Mouse (Mus musculus) lung, embryonic 15.5 days (tissue): ENCODE data around the gene Nxnl1. TPM values are rescaled to one million over a fixed set of nuclear protein-coding genes. Genes with fewer than 3 reads are reported as not detected.
A peak's percentile ranks its signal among the peaks of the same experiment; 100 is the strongest.

Experiments
- ATAC-seq: fragments of 200-750 bp; cut with Nextera tagmentation; 2 replicates; pipeline ENCODE4 v1.8.0; 2017; ENCODE audit warnings: moderate number of reproducible peaks, borderline replicate concordance; ENCODE audit not compliant: low FRiP score, low TSS enrichment; ENCODE audit errors: extremely low read depth
- H3K27ac ChIP-seq: fragments of 300-500 bp; sonication (generic); 2 replicates; pipeline ENCODE4 v1.5.1; 2015; ENCODE audit warnings: moderate library complexity, mild to moderate bottlenecking, inconsistent platforms
- H3K27me3 ChIP-seq: fragments of 300-500 bp; sonication (generic); 2 replicates; pipeline ENCODE4 v1.6.1; 2015; ENCODE audit warnings: inconsistent platforms
- H3K36me3 ChIP-seq: fragments of 300-500 bp; sonication (generic); 2 replicates; pipeline ENCODE4 v1.6.1; 2015; ENCODE audit warnings: inconsistent platforms
- H3K4me1 ChIP-seq: fragments of 300-500 bp; sonication (generic); 2 replicates; pipeline ENCODE4 v1.6.1; 2015; ENCODE audit warnings: inconsistent platforms
- H3K4me2 ChIP-seq: fragments of 300-500 bp; sonication (generic); 2 replicates; pipeline ENCODE4 v1.6.1; 2015; ENCODE audit warnings: inconsistent platforms, mild to moderate bottlenecking, moderate library complexity
- H3K4me3 ChIP-seq: fragments of 300-500 bp; sonication (generic); 2 replicates; pipeline ENCODE4 v1.5.1; 2015; ENCODE audit warnings: mild to moderate bottlenecking, inconsistent platforms
- H3K9ac ChIP-seq: fragments of 300-500 bp; sonication (generic); 2 replicates; pipeline ENCODE4 v1.6.1; 2015; ENCODE audit warnings: inconsistent platforms
- H3K9me3 ChIP-seq: fragments of 300-500 bp; sonication (generic); 2 replicates; pipeline ENCODE4 v1.6.1; 2016; ENCODE audit warnings: inconsistent platforms
- WGBS: fragments of 180-500 bp; shearing (Covaris S2); methylation state at CpG from one replicate; pipeline ENCODE4 v1.1.7; 2015; 5-methylcytosine and 5-hydroxymethylcytosine counted together
- polyA plus RNA-seq: library from polyadenylated mRNA; unstranded; fragments of >200 nt; fragmentation: Nextera tagmentation; extraction: Ambion mirVana; gene quantifications from 2 replicates; pipeline ENCODE4 v1.2.1, GENCODE M21; 2015

The Nxnl1 gene
- polyA plus RNA-seq, 1 experiment from 2014 or later: not detected

- Histone ChIP-seq H3K4me2 (no peak overlapping the region), H3K36me3 (no peaks in the 10 kb centered on the region; the same call in 1 of the 2 replicates), H3K4me1 (no peaks in the 10 kb centered on the region), H3K9ac (no peak overlapping the region), H3K27ac (no peak overlapping the region), H3K4me3 (no peak overlapping the region), H3K9me3 (no peaks in the 10 kb centered on the region), H3K27me3 (no peaks in the 10 kb centered on the region)
- WGBS: 67% methylated on average over 1 of the region's 1 CpGs
- ATAC-seq: no peak
Measured at GRCm38 (mm10) chr8:71579009-71579408, 12.6 kb upstream of the Nxnl1 start.

DNA sequence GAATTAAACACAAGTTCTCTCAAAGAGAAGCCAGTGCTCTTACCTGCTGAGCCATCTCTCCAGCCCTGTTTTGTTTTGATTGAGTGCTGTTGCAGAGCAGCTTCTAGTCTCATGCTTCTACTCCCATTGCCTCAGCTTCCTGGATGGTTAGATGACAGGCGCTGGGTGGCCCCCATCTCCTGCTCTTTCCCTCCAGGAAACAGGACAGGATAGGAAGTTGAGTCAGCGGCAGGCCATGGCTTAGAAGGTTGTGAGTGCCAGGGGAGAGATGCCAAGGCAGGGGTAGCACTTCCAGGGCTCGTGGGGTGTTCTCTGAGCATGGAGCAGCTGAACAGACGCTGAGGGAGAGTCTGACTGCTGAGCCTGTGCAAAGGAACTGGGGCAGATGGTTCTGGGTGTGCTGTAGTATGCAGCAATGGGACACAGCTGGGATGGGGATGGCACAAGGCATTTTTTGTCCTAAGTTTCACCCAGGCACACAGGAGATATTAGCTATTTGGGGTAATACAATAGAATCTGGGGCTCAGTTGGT lies 11.5 kb upstream of the Nxnl1 start:
- Histone ChIP-seq H3K4me2 (no peak overlapping the region), H3K27ac (no peak overlapping the region), H3K4me3 (no peak overlapping the region), H3K9ac (no peak overlapping the region), H3K9me3 (no peaks in the 10 kb centered on the region), H3K27me3 (no peaks in the 10 kb centered on the region), H3K4me1 (peaks cover 3% of the 10 kb centered on the region), H3K36me3 (no peaks in the 10 kb centered on the region; the same call in 1 of the 2 replicates)
- ATAC-seq: no peak
- WGBS: 58% methylated on average over 4 of the region's 4 CpGs

GRCm38 (mm10) chr8:71575020-71575419 lies 8.6 kb upstream of the Nxnl1 start:
- ATAC-seq: no peak
- no peak overlapping the region for H3K9ac ChIP-seq
- H3K4me3 ChIP-seq: no peak overlapping the region
- H3K4me2 ChIP-seq: no peak overlapping the region
- peaks cover 22% of the 10 kb centered on the region for H3K4me1 ChIP-seq
- no peaks in the 10 kb centered on the region for H3K27me3 ChIP-seq
- 31% methylated on average over 1 of the region's 1 CpGs for WGBS
- no peaks in the 10 kb centered on the region for H3K36me3 ChIP-seq
- H3K27ac ChIP-seq: no peak overlapping the region
- no peaks in the 10 kb centered on the region for H3K9me3 ChIP-seq

DNA sequence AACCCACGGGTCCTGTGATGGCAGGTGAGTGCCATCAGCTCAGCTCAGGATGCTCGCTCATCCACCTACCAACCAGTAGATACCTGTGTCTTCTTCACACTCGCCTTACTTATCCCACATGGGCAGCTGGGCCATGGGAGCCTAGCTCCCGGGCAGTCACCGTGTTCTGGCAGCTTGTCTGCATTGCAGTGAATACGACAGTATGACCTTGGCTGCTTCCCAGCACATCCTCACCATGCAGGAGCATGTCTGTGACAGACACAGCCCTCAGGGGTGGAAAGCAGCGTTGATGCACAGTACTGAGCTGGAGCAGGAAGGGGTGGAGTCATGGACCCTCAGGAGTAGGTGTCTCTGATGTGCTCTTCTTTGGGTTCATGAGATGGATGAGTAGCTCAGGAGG lies 8.0 kb upstream of the Nxnl1 start:
- no peaks in the 10 kb centered on the region for H3K36me3 ChIP-seq
- no peak overlapping the region for H3K4me2 ChIP-seq
- no peaks in the 10 kb centered on the region for H3K27me3 ChIP-seq
- no peak for ATAC-seq
- H3K27ac ChIP-seq: no peak overlapping the region
- peaks cover 27% of the 10 kb centered on the region for H3K4me1 ChIP-seq
- no peaks in the 10 kb centered on the region for H3K9me3 ChIP-seq
- H3K4me3 ChIP-seq: no peak overlapping the region
- H3K9ac ChIP-seq: no peak overlapping the region
- 58% methylated on average over 7 of the region's 7 CpGs for WGBS

GRCm38 (mm10) chr8:71572847-71573633 lies 6.6 kb upstream of the Nxnl1 start:
- peak overlapping the region; percentile 83 for H3K27ac ChIP-seq
- peak overlapping the region; percentile 13; the same call in 1 of the 2 replicates for H3K4me2 ChIP-seq
- no peaks in the 10 kb centered on the region for H3K9me3 ChIP-seq
- no peak overlapping the region for H3K9ac ChIP-seq
- H3K36me3 ChIP-seq: no peaks in the 10 kb centered on the region
- 51% methylated on average over 9 of the region's 9 CpGs for WGBS
- H3K4me3 ChIP-seq: no peak overlapping the region
- ATAC-seq: no peak
- H3K4me1 ChIP-seq: peaks cover 40% of the 10 kb centered on the region
- no peaks in the 10 kb centered on the region for H3K27me3 ChIP-seq

DNA sequence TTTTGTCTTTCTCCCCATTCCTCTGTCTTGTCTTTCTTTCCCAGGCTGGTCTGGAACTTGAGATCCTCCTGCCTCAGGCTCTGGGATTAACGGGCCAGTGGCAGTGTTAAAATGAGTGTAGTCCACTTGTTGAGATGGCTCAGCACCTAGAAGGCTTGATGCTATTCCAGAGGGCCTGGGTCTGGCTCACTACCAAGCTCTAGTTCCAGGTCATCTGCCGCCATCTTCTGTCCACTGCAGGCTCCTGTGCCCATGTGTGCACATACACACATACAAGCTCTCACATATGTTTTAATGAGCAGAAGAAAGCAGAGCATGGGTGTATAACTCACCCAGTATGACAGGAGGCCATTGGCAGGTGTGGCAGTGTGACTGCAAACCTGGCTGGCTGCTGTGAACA lies 5.7 kb upstream of the Nxnl1 start:
- ATAC-seq: no peak
- Histone ChIP-seq H3K9me3 (no peaks in the 10 kb centered on the region), H3K4me2 (no peak overlapping the region), H3K27ac (peak overlapping the region; percentile 83; the same call in 1 of the 2 replicates), H3K27me3 (no peaks in the 10 kb centered on the region; the same call in 1 of the 2 replicates), H3K4me3 (no peak overlapping the region; the same call in 1 of the 2 replicates), H3K9ac (no peak overlapping the region), H3K4me1 (peaks cover 40% of the 10 kb centered on the region), H3K36me3 (no peaks in the 10 kb centered on the region)
- 82% methylated on average over 2 of the region's 2 CpGs for WGBS

- no peaks in the 10 kb centered on the region; the same call in 1 of the 2 replicates for H3K27me3 ChIP-seq
- peaks cover 40% of the 10 kb centered on the region for H3K4me1 ChIP-seq
- peak overlapping the region; percentile 82 for H3K4me2 ChIP-seq
- peak overlapping the region; percentile 92 for H3K27ac ChIP-seq
- H3K9me3 ChIP-seq: no peaks in the 10 kb centered on the region
- under 1% methylated on average over 41 of the region's 41 CpGs for WGBS
- peak overlapping the region; percentile 58 for H3K9ac ChIP-seq
- peak; percentile 84 for ATAC-seq
- H3K36me3 ChIP-seq: no peaks in the 10 kb centered on the region
- H3K4me3 ChIP-seq: peak overlapping the region; percentile 66
Measured at GRCm38 (mm10) chr8:71570291-71570954, 4.0 kb upstream of the Nxnl1 start.

DNA sequence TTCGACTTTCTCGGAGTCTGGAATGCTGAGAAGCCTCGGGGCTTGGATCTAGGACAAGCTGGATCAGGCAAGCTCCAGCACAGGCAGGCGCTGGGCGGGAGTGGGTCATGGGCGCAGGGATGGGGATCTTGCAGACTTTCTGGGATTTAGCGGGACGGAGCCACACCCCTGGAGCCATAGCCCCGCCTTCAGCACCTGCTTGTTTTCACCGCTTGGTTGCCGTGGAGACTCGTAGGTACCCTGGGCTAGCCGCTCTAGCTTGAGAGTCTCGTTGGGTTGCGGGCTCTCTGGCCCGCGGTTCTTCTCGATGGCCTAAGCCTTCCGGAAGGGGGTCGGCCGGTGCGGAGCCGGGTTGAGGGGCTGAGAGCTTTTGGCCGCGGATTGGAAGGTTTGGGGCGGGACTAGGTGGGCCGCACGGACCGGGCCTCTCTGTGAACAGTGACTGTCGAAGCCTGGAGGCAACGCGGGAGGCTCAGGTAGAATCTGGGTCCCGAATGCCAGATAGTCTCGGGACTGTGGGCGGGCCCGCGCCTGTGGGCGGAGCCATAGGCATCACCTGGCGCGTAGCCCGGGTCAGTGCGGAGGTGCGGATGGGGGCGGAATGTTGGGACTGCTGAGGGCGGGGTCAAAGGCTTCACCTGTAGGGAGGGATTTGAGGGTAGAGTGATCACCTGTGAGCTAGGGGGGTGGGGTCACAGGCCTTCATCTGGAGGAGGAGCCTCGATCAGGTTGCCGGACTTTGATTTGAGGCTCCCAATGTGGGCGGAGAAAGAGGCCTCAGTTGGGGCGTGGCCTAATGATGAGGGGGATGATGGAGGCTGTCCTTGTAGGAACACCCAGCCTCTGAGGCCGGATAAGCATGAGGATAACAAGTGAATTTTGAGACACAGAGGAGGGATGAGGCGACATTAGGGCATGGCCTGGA lies 3.2 kb upstream of the Nxnl1 start:
- H3K4me3 ChIP-seq: peak overlapping the region; percentile 66
- H3K9ac ChIP-seq: peak overlapping the region; percentile 51
- no peaks in the 10 kb centered on the region for H3K9me3 ChIP-seq
- H3K4me1 ChIP-seq: peaks cover 40% of the 10 kb centered on the region
- no peaks in the 10 kb centered on the region for H3K36me3 ChIP-seq
- under 1% methylated on average over 51 of the region's 51 CpGs for WGBS
- no peaks in the 10 kb centered on the region; the same call in 1 of the 2 replicates for H3K27me3 ChIP-seq
- H3K27ac ChIP-seq: peak overlapping the region; percentile 92
- H3K4me2 ChIP-seq: peak overlapping the region; percentile 82
- peak; percentile 69 for ATAC-seq

GRCm38 (mm10) chr8:71568941-71569340 lies 2.5 kb upstream of the Nxnl1 start:
- H3K36me3 ChIP-seq: no peaks in the 10 kb centered on the region
- 26% methylated on average over 6 of the region's 6 CpGs for WGBS
- peak overlapping the region; percentile 82 for H3K4me2 ChIP-seq
- H3K27ac ChIP-seq: peak overlapping the region; percentile 92
- H3K4me1 ChIP-seq: peaks cover 40% of the 10 kb centered on the region
- no peak for ATAC-seq
- 0 out of 2 replicates have a peak, but pooled peaks cover 3% of the 10 kb centered on the region for H3K9me3 ChIP-seq
- H3K4me3 ChIP-seq: peak overlapping the region; percentile 66
- peaks cover 2% of the 10 kb centered on the region; the same call in 1 of the 2 replicates for H3K27me3 ChIP-seq
- H3K9ac ChIP-seq: peak overlapping the region; percentile 51; the same call in 1 of the 2 replicates

DNA sequence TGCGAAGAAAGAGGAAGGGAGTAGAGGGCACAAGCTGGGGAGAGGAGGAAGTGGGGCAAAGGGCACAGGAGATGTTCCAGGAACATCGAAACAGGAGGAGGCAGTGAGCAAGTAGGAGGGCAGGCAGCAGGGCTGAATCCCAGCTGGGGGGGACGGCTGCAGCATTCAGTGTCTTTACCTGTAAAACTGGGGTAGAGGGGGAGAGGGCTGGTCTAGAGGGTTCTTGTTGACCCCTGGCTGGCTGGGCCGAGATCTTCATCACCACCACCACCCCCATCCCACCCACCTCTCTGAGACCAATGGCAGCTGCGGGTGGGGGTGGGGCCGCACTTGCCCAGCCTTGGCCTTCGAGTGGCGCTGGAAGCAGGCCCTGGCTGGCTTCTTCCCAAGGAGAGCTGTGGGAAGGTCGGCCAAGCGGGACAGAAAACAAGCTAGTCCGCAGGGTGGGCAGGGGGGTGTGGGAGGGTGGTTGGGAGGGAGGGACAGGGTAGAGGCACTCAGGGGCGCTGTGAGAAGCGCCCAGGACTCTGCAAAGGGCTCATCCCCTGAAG lies 2.1 kb upstream of the Nxnl1 start, which contains the start of gene Slc27a1:
Gene Slc27a1, plus strand, starts transcription at position 496 of the 551 bp plus-strand sequence.
- H3K4me1 ChIP-seq: peaks cover 40% of the 10 kb centered on the region
- 0 out of 2 replicates have a peak, but pooled peaks cover 3% of the 10 kb centered on the region for H3K9me3 ChIP-seq
- WGBS: 9% methylated on average over 13 of the region's 13 CpGs
- no peaks in the 10 kb centered on the region for H3K36me3 ChIP-seq
- H3K9ac ChIP-seq: peak within 1 kb of the TSS; percentile 51
- H3K4me2 ChIP-seq: peak within 1 kb of the TSS; percentile 82
- H3K4me3 ChIP-seq: peak within 1 kb of the TSS; percentile 66
- H3K27me3 ChIP-seq: peaks cover 6% of the 10 kb centered on the region
- H3K27ac ChIP-seq: peak within 1 kb of the TSS; percentile 92
- ATAC-seq: no peak

- no peak overlapping the region for H3K4me3 ChIP-seq
- H3K9ac ChIP-seq: no peak overlapping the region
- H3K27me3 ChIP-seq: peaks cover 15% of the 10 kb centered on the region
- H3K9me3 ChIP-seq: 0 out of 2 replicates have a peak, but pooled peaks cover 3% of the 10 kb centered on the region
- ATAC-seq: no peak
- WGBS: 60% methylated on average over 7 of the region's 7 CpGs
- no peak overlapping the region for H3K27ac ChIP-seq
- peaks cover 41% of the 10 kb centered on the region for H3K4me1 ChIP-seq
- H3K4me2 ChIP-seq: no peak overlapping the region
- no peaks in the 10 kb centered on the region for H3K36me3 ChIP-seq
Measured at GRCm38 (mm10) chr8:71567587-71567986, 1.2 kb upstream of the Nxnl1 start.
